Mouse (Mus musculus) G1E-ER4 (cell line): ENCODE measurements around the gene Caskin1. TPM values are rescaled to one million over a fixed set of nuclear protein-coding genes. Genes with fewer than 3 reads are reported as not detected.

Experiments used
- GATA1 ChIP-seq: IDR thresholded peaks from one replicate; pipeline ENCODE4 v1.8.0; 2012; ENCODE audit warnings: low read length, inconsistent platforms
- polyA plus RNA-seq: library from polyadenylated mRNA; stranded (reverse); fragments of >175 nt; gene quantifications from 2 replicates; pipeline ENCODE4 v1.2.3, GENCODE M21; 2012

Gene Caskin1
- polyA plus RNA-seq, 1 experiment = 0.01 TPM

GRCm38 (mm10) chr17:24506332-24507070 is 18.1 kb downstream of the Caskin1 start:
- no peak for TF ChIP-seq GATA1

- no peak for TF ChIP-seq GATA1
These were observed 18.8 kb downstream of the Caskin1 start for GRCm38 (mm10) chr17:24507129-24507664.

GRCm38 (mm10) chr17:24507806-24508460 is 19.5 kb downstream of the Caskin1 start:
- TF ChIP-seq GATA1 = no peak

- TF ChIP-seq GATA1 = no peak
These were observed 25.2 kb downstream of the Caskin1 start for GRCm38 (mm10) chr17:24513609-24514008.

GRCm38 (mm10) chr17:24514270-24515257 is 26.2 kb downstream of the Caskin1 start:
- TF ChIP-seq GATA1 = no peak

GRCm38 (mm10) chr17:24520450-24520849 is 32.0 kb downstream of the Caskin1 start:
- TF ChIP-seq GATA1 = no peak

- TF ChIP-seq GATA1 = no peak
These were observed 36.3 kb downstream of the Caskin1 start for GRCm38 (mm10) chr17:24524734-24525133.

- no peak for TF ChIP-seq GATA1
These were observed 38.9 kb downstream of the Caskin1 start for GRCm38 (mm10) chr17:24527315-24527714.

GRCm38 (mm10) chr17:24527723-24528559 is 39.5 kb downstream of the Caskin1 start, which contains the start of gene Traf7:
TSS of gene Traf7 (minus strand) at chr17:24527938.
- no peak for TF ChIP-seq GATA1

GRCm38 (mm10) chr17:24528560-24528918 is 40.1 kb downstream of the Caskin1 start:
- no peak for TF ChIP-seq GATA1

GRCm38 (mm10) chr17:24529007-24529451 is 40.6 kb downstream of the Caskin1 start:
- TF ChIP-seq GATA1 = no peak

- TF ChIP-seq GATA1 = no peak
These were observed 41.5 kb downstream of the Caskin1 start for GRCm38 (mm10) chr17:24529883-24530282.

- no peak for TF ChIP-seq GATA1
These were observed 42.1 kb downstream of the Caskin1 start for GRCm38 (mm10) chr17:24530361-24531050.

GRCm38 (mm10) chr17:24531064-24531463 is 42.7 kb downstream of the Caskin1 start:
- TF ChIP-seq GATA1 = no peak
